Mouse (Mus musculus) spleen, postnatal 36 days (tissue): ENCODE data around the gene Slc18a3.

Experiments used
- DNase-seq, 2 experiments: peaks; one replicate each; pipeline ENCODE4 v3.0.0; 2022; ENCODE audit warnings: low spot score in 2 of 2, mixed read lengths in 1 of 2

The Slc18a3 gene

GRCm38 (mm10) chr14:32463211-32464040 is 1.2 kb downstream of the Slc18a3 start:
- no peak for DNase-seq

GRCm38 (mm10) chr14:32452552-32452951 is 12.1 kb downstream of the Slc18a3 start:
- no peak for DNase-seq

GRCm38 (mm10) chr14:32446989-32447388 is 17.7 kb downstream of the Slc18a3 start:
- DNase-seq: no peak

- no peak for DNase-seq
Measured at GRCm38 (mm10) chr14:32443446-32443845, 21.2 kb downstream of the Slc18a3 start.

GRCm38 (mm10) chr14:32439744-32440143 is 24.9 kb downstream of the Slc18a3 start:
- DNase-seq: no peak

GRCm38 (mm10) chr14:32439316-32439715 is 25.3 kb downstream of the Slc18a3 start:
- no peak for DNase-seq

- no peak for DNase-seq
Measured at GRCm38 (mm10) chr14:32437352-32437793, 27.3 kb downstream of the Slc18a3 start.

GRCm38 (mm10) chr14:32429030-32429602 is 35.5 kb downstream of the Slc18a3 start:
- no peak for DNase-seq

GRCm38 (mm10) chr14:32423946-32424345 is 40.7 kb downstream of the Slc18a3 start:
- no peak for DNase-seq

- no peak for DNase-seq
Measured at GRCm38 (mm10) chr14:32418747-32419146, 45.9 kb downstream of the Slc18a3 start.
